Mouse (Mus musculus) kidney, postnatal 4 days (tissue): ENCODE results near the gene Mpz.

Source experiments
- DNase-seq, 2 experiments: peaks; one replicate each; pipeline ENCODE4 v3.0.0; 2021; ENCODE audit warnings: mixed read lengths in 2 of 2

Mpz gene

DNA sequence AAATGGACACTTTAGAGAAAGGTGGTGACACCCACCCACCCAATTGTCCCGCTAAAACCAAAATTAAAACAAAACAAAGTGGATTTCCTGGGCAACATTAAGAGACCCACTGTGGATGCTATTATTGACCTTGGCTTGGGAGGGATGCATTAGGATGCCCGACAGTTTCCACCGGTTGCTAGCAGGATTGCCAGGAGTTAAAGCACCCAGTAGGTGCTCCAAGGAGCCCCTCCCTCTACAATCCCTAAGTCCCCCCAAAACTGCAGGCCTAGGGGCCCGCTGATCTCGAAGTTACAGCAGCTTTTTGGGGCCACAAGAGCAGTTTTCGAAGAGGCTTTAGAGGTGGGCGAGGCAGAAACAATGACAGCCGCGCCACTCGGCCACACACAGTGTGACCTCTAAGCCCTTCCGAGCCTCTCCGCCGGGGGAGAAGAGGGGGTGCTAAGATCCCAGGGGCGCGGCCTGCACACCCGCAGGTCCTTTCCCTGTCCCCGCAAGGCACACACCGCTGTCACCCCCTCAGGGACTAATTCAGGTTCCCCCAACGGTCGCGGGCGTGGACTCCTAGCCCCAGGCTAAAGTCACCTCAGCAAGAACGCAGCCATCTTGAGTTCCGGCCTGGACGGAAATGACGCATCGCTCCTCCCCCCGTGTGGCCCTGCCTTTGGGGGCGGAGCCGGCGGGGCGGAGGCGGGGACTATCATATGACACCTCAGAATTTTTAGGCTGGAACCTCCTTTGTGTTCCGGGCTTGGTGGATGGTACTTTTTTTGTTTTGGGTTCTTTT lies at the start of gene Mpz, which contains the start of gene Sdhc:
Mpz (plus strand) TSS at position 738 of the 787 bp plus-strand sequence.
Sdhc (minus strand) TSS at position 630 of the 787 bp plus-strand sequence.
- DNase-seq: peak; percentile 97 to 98

GRCm38 (mm10) chr1:171101033-171101432 lies 49.5 kb upstream of the Mpz start:
- no peak for DNase-seq

GRCm38 (mm10) chr1:171101733-171102546 lies 48.6 kb upstream of the Mpz start:
- peak; percentile 89 to 92 for DNase-seq

DNA sequence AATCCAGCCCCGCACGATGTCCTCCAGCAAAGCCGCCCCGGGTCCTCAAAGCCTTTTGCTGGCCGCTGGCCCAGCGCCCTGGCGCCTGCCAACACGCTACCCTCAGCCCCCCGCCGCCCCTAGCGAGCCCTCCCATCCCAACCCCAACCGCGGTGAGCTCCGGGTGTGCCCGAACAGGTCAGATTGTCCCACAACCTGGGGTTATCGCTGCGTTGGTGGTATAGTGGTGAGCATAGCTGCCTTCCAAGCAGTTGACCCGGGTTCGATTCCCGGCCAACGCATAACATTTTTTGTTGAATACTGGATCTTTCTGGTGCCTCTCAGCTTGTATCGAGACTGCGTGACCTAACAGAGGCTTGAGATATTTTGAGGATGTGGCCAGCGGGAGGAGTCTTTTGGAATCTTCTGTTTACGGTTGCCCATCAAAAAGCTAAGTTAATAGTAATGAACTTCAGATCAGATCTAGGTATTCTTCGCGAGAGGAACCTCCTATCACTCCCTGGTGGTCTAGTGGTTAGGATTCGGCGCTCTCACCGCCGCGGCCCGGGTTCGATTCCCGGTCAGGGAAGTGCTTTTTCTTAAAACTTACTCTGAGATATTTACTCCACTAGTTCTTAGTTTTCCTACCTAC lies 47.8 kb upstream of the Mpz start:
- peak; percentile 88 to 91 for DNase-seq

DNA sequence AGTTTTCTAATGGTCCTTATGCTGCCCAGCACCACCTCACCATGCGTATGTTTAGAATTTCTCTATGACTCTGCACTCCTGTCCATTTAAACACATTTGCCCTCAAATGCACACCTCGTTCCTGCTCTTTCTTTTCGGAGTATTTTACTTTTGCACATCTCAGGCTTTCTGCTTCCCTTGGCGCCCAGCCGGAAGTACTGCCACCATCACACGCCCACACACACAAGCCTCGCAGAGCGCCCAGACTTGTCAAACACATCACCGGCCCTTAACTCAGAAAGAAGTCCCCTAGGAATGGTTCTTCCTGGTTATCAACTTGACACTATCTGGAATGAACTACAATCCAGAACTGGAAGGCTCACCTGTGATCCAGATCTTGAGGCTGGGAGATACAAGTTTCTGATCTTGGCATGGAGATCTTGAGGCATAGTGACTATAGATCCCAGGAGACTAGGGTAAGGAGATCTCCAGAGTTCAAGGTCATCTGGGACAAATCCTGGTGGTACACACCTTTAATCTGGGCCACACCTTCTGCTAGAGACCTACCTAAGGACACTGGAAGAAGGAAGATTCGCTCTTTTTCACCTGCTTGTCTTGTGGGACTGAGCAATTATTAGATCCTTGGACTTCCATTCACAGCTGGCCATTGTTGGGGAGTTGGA lies 47.2 kb upstream of the Mpz start:
- peak in 1 of 2 experiments; percentile 38 for DNase-seq

- DNase-seq: no peak
These were observed 45.3 kb upstream of the Mpz start for GRCm38 (mm10) chr1:171105226-171105625.

DNA sequence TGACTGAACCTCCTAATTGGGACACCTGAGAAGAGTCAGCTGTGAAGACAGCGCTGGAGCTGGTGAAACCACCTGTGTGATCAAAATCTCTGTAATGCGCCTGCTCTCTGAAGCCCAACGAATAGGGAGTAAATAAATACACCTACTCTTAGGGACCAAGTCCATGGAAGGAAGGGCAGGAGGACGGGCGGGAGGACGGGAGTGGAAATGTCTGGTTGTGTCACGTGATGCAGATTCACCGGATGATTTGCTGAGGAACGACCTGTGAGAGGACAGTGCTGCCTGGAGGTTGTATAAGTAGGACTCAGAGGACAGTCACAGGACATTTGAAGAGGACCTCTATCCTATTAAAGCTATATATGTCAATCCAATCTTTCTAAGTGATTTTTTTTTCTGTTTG lies 40.9 kb upstream of the Mpz start:
- peak in 1 of 2 experiments; percentile 26 for DNase-seq

DNA sequence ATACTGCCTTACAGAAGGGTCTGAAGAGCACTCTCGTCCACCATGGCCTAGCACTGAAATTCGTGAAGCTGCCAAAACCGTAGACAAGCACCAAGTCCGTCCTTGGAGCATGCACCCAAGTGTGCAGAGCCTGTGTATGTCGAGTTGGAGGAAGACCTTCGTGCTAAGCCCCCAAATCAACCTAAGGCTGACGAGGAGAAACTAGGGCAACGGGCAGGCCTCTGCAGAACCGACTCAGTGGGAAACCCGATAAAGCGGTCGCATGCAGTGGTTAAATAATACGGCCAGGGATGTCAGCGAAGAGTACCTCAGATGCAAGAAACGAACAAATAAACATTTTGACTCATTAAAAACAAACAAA lies 39.9 kb upstream of the Mpz start:
- no peak for DNase-seq

DNA sequence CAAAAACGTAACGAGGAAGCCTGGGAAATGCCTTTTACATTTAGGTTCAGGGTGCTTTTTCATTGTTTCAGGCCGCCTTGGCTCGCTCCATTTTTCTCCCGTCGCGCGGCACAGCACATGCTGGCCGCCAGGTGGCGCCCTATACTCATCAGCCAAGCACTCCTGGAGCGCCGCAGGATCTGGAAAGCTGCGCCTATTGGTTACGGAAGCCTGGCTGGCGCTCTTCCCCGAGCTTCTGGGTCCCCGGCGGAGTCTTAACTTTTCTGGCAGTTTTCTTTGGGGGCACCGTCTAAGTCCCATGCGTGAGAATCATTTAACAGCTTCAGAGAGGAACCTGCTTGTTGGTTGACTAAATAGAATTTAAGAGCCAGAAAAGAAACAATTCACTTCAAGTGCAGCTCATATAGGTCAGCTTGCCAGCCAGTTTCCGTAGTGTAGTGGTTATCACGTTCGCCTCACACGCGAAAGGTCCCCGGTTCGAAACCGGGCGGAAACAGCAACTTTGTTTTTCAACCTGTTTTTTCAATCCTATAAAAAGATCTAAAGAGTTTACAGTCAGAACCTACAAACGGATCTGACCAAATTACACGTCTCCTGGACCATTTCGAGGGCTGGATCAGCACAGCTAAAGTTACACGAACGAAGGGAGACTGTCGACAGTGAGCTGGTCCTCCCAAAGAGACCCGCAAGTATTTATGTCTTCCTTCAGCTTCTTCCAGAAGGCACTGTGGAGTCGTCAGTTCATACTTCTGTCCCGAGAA lies 39.3 kb upstream of the Mpz start:
- DNase-seq: peak; percentile 94 to 96

DNA sequence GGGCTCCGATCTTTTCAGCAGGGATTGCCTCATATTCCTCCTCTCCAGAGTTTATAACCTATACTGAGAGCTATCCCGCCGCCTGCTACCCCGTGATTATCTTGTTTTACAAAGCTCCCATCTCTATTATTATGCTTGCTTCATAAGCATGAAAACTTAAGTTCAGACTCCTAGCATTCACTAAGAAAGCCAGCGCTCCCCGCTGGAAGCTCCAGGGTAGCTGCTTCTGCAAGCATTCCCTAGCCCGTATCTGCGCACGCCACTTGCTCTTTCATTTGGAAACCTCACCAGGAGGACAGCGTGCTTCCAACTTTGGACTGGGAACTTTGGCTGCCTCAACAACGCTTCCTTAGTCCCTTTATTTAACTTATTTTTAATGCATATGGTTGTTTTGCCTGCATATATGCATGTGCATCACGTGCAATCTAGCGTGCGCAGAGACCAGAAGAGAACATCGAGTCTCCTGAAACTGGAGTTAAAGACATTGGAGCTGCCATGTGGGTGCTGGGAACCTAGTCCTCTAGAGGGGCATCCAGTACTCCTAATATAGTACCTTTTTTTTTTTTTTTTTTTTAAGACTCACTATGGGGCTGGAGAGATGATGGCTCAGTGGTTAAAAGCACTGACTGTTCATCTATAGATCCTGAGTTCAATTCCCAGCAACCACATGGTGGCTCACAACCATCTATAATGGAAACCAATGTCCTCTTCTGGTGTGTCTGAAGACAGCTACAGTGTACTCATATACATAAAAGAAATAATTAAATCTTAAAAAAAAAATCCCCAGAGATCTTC lies 38.5 kb upstream of the Mpz start:
- peak; percentile 72 to 79 for DNase-seq

DNA sequence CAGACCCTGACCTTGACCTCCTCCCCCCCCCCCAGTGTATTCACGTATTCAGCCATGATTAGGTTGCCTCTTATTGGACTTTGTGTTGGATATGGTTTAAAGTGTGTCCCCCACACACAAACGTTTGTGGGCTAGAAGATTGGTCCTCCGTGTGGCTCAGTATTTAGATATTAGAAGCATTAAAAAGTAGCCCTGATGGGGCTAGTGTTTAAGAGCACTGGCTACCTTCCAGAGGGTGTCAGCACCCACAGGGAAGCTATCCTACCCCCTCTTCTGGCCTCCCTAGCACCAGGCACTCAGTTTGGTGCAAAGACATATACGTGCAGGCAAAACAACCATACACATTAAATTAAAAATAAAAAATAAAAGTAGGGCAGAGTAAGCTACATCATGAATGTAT lies 37.5 kb upstream of the Mpz start:
- no peak for DNase-seq

DNA sequence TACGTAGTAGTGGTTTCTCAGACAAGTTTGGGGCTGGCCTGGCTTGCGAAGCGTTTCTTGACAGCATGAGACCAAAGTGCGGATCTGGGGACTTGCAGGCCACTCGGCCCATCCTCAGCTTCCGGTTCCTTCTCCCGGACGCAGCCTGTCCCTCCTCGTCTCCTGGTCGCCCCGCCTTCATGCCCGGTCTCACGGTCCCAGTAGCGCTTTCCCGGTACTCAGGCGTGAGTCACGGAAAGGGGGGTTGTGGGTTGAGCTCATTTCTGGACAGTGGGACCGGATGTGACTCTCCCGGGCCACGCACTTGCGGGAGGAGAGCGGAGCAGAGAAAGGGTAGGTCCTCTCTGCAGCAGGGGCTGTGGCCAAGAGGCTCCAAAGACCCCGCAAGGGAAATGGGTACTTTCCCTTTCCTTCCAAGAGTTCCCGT lies 36.6 kb upstream of the Mpz start, which contains the start of gene Cfap126:
Cfap126 (plus strand) TSS at position 46 of the 427 bp plus-strand sequence.
- DNase-seq: peak; percentile 78 to 86

- no peak for DNase-seq
These were observed 34.2 kb upstream of the Mpz start for GRCm38 (mm10) chr1:171116280-171116679.

DNA sequence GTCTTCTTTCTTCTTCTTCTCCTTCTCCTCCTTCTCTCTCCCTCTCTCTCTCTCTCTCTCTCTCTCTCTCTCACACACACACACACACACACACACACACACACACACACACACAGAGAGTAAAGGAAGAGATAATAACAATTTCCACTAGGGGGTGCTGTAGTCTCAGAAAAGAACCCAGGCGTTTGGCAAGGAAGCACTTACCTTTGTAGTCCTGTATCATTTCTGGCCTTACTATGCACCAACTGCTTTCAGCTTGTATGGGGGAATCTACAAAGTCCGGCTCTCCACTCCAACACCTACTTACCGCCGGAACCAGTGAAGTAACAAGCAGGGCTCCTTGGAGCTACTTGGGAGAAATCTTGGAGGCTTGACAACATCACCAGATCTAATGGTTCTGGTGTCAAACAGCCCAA lies 32.2 kb upstream of the Mpz start:
- peak; percentile 53 to 54 for DNase-seq

DNA sequence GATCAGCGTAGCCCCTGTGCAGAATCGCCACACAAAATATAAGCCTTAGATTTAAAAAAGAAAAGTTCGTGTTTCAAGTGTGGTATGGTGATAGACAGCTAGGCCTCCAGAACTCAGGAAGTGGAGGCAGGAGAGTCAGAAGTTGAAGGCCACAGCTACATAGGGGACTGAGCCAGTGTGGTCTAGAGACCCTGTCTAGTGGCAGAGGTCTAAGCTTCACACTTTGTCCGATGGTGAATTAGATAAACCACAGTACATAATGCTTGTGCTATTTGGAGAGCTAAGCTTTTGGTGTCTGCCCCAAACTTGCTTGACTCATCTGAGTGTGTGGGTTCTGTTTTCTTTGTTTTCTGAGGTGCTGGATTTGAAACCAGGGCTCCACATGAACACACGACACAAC lies 31.5 kb upstream of the Mpz start:
- DNase-seq: no peak

- no peak for DNase-seq
These were observed 31.1 kb upstream of the Mpz start for GRCm38 (mm10) chr1:171119405-171119804.

DNA sequence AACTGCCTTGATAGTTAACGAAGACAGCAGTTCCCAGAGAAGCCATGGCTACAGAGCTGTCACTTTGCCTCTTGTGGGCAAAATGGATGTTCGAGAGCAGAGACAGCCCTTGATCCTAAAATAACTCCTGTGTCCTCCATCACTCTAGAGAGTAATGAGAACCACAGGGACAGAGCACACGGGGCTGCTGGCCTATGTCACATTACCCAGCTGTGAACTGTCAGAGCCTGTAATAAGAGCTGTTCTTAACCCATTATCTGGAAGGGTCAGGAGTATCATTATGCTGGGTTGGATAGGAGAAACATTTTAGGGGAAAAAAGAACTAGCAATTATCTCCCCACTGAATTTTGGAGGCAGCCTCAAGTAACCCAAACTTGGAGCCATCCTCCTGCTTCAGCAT lies 29.6 kb upstream of the Mpz start:
- DNase-seq: no peak

DNA sequence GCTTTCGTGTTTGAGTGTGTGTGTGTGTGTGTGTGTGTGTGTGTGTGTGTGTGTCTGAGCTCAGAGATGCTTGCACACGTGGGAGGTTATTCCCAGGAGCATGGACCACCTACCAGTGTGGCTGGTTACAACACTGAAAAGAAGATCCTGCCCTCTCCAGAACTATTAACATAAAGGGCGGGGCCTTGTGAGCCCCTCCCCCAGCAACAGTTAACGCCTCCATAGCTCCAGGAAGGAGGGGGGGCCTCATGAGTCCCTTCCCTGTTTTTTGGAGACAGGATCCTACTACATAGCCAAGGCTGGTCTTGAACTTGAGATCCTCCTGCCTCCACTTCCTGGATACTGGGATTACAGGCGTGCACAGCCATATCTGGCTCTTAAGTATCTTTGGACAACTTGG lies 28.7 kb upstream of the Mpz start:
- DNase-seq: peak in 1 of 2 experiments; percentile 18

GRCm38 (mm10) chr1:171122932-171123331 lies 27.6 kb upstream of the Mpz start:
- peak; percentile 37 to 59 for DNase-seq

GRCm38 (mm10) chr1:171124398-171124797 lies 26.1 kb upstream of the Mpz start:
- no peak for DNase-seq

GRCm38 (mm10) chr1:171129251-171129650 lies 21.3 kb upstream of the Mpz start:
- DNase-seq: peak; percentile 56 to 75
